Mouse (Mus musculus) forebrain, embryonic 16.5 days (tissue): Measurements from ENCODE around the gene H2al2a. TPM values are rescaled to one million over a fixed set of nuclear protein-coding genes. Genes with fewer than 3 reads are reported as not detected.

ENCODE experiments used
- ATAC-seq: fragments of 200-750 bp; cut with Nextera tagmentation; 2 replicates; pipeline ENCODE4 v1.8.0; 2017; ENCODE audit warnings: mild to moderate bottlenecking, moderate library complexity
- H3K27ac ChIP-seq: fragments of 300-500 bp; sonication (generic); 2 replicates; pipeline ENCODE4 v1.5.1; 2014; ENCODE audit warnings: low read length, control low read depth
- H3K27me3 ChIP-seq: fragments of 300-500 bp; sonication (generic); replicated peaks from 2 replicates; pipeline ENCODE4 v1.6.1; 2014; ENCODE audit warnings: low read length; ENCODE audit not compliant: control insufficient read depth, insufficient read depth
- H3K36me3 ChIP-seq: fragments of 300-500 bp; sonication (generic); 2 replicates; pipeline ENCODE4 v1.6.1; 2014; ENCODE audit not compliant: control insufficient read depth, insufficient read depth
- H3K4me1 ChIP-seq: fragments of 300-500 bp; sonication (generic); replicated peaks from 2 replicates; pipeline ENCODE4 v1.6.1; 2014; ENCODE audit warnings: low read length; ENCODE audit not compliant: control insufficient read depth, insufficient read depth
- H3K4me2 ChIP-seq: fragments of 300-500 bp; sonication (generic); 2 replicates; pipeline ENCODE4 v1.6.1; 2014; ENCODE audit warnings: mild to moderate bottlenecking, low read length, control low read depth
- H3K4me3 ChIP-seq: fragments of 300-500 bp; sonication (generic); replicated peaks from 2 replicates; pipeline ENCODE4 v1.5.1; 2014; ENCODE audit warnings: mild to moderate bottlenecking, low read length, control low read depth
- H3K9ac ChIP-seq: fragments of 300-500 bp; sonication (generic); replicated peaks from 2 replicates; pipeline ENCODE4 v1.6.1; 2014; ENCODE audit warnings: low read depth, low read length, control low read depth
- H3K9me3 ChIP-seq: fragments of 300-500 bp; sonication (generic); 2 replicates; pipeline ENCODE4 v1.6.1; 2016; ENCODE audit warnings: low read length; ENCODE audit not compliant: control insufficient read depth
- WGBS: fragments of 180-500 bp; shearing (Covaris S2); extraction: QIAGEN DNeasy Blood & Tissue Kit; methylation state at CpG from one replicate; pipeline ENCODE4 v1.1.7; 2014; 5-methylcytosine and 5-hydroxymethylcytosine counted together
- polyA plus RNA-seq: library from polyadenylated mRNA; unstranded; fragments of >200 nt; fragmentation: Nextera tagmentation; extraction: Ambion mirVana; gene quantifications from 2 replicates; pipeline ENCODE4 v1.2.1, GENCODE M21; 2015

H2al2a gene
- polyA plus RNA-seq, 1 experiment from 2014 or later = not detected

GRCm38 (mm10) chr2:18016639-18017038 is 19.9 kb upstream of the H2al2a start:
- H3K4me3 ChIP-seq = no peak overlapping the region
- no peak for ATAC-seq
- no peaks in the 10 kb centered on the region for H3K9me3 ChIP-seq
- WGBS = 96% methylated on average over 1 of the region's 1 CpGs
- H3K4me2 ChIP-seq = no peak overlapping the region
- no peaks in the 10 kb centered on the region for H3K27me3 ChIP-seq
- H3K27ac ChIP-seq = no peak overlapping the region
- no peaks in the 10 kb centered on the region for H3K36me3 ChIP-seq
- no peak overlapping the region for H3K9ac ChIP-seq
- no peaks in the 10 kb centered on the region for H3K4me1 ChIP-seq

DNA sequence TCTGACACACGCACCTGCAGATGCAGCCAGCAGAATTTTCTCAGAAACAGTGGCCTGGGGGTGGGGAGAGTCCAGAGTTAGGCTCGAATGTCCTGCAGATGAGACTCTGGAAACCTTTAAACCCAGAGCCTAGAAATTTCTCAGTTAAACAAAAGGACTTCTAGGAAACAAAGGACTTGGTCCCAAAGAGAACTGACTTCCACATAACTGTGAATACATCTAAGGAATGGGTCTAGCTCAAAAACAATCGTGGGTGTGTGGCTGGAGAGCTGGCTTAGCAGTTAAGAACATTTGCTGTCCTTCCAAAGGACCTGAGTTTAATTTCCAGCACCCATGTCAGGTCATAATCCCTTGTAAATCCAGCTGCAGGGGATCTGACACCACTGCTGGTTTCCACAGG is 18.8 kb upstream of the H2al2a start:
- 47% methylated on average over 3 of the region's 3 CpGs for WGBS
- Histone ChIP-seq H3K9me3 (no peaks in the 10 kb centered on the region), H3K4me3 (no peak overlapping the region), H3K4me1 (no peaks in the 10 kb centered on the region), H3K36me3 (no peaks in the 10 kb centered on the region), H3K27me3 (no peaks in the 10 kb centered on the region), H3K4me2 (no peak overlapping the region), H3K9ac (no peak overlapping the region), H3K27ac (no peak overlapping the region)
- no peak for ATAC-seq

DNA sequence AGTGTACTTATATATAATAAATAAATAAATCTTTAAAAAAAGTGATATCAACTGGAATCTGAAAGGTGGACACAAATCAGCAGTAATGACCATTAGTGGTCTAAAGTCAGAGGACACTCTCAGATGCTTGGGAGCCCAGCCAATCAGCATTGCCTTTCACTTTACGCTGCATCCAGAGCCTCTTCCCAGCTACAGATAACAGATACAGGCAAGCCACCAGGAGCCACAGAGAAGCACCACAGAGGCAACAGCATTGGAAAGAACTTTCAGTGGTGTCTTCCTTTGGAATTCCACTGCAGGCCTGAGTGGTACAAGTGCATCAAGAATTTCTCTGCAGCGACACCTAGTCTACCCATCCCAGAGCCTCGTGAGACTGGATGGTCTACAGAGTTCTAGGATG is 16.1 kb upstream of the H2al2a start:
- Histone ChIP-seq H3K9ac (no peak overlapping the region), H3K36me3 (no peaks in the 10 kb centered on the region), H3K4me1 (no peaks in the 10 kb centered on the region), H3K4me2 (no peak overlapping the region), H3K4me3 (no peak overlapping the region), H3K27me3 (no peaks in the 10 kb centered on the region), H3K27ac (no peak overlapping the region), H3K9me3 (no peaks in the 10 kb centered on the region)
- ATAC-seq = no peak
- 91% methylated on average over 3 of the region's 3 CpGs for WGBS

GRCm38 (mm10) chr2:18011226-18011625 is 14.5 kb upstream of the H2al2a start:
- 86% methylated on average over 6 of the region's 6 CpGs for WGBS
- ATAC-seq = peak; percentile 75

GRCm38 (mm10) chr2:18005137-18005536 is 8.4 kb upstream of the H2al2a start:
- Histone ChIP-seq H3K4me1 (no peaks in the 10 kb centered on the region), H3K4me2 (no peak overlapping the region), H3K27me3 (no peaks in the 10 kb centered on the region), H3K36me3 (no peaks in the 10 kb centered on the region), H3K27ac (no peak overlapping the region), H3K4me3 (no peak overlapping the region), H3K9me3 (no peaks in the 10 kb centered on the region), H3K9ac (no peak overlapping the region)
- 36% methylated on average over 8 of the region's 8 CpGs for WGBS
- no peak for ATAC-seq

More at GRCm38 (mm10) chr2:18011226-18011625, 14.5 kb upstream of the H2al2a start:
- Histone ChIP-seq H3K9ac (no peak overlapping the region), H3K27ac (no peak overlapping the region), H3K36me3 (no peaks in the 10 kb centered on the region), H3K4me1 (no peaks in the 10 kb centered on the region), H3K4me2 (no peak overlapping the region), H3K9me3 (no peaks in the 10 kb centered on the region), H3K27me3 (no peaks in the 10 kb centered on the region), H3K4me3 (no peak overlapping the region)

DNA sequence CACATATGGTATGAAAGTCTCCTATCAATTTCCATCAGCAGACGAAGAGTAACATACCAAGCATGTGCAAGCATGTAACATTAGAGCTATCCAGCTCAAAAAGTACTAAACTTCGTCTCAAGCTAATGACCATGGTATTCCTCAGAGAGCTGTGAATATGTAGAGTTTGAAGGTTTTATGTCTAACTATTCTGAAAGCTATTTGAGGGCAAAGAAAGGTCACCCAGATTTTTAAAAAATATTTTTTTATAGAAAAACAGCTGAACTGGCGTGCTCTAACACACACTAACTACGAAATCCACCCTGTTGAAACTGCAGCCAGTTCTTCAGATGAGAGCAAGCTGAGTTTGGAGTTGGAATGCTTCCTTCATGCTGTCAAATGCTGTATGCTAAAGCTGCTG is 7.5 kb upstream of the H2al2a start:
- Histone ChIP-seq H3K27ac (no peak overlapping the region), H3K4me3 (no peak overlapping the region), H3K4me1 (no peaks in the 10 kb centered on the region), H3K4me2 (no peak overlapping the region), H3K9ac (no peak overlapping the region), H3K36me3 (no peaks in the 10 kb centered on the region), H3K27me3 (no peaks in the 10 kb centered on the region), H3K9me3 (no peaks in the 10 kb centered on the region)
- 89% methylated on average over 4 of the region's 4 CpGs for WGBS
- no peak for ATAC-seq

- Histone ChIP-seq H3K9me3 (no peaks in the 10 kb centered on the region), H3K4me1 (no peaks in the 10 kb centered on the region), H3K27me3 (no peaks in the 10 kb centered on the region), H3K9ac (no peak overlapping the region), H3K4me2 (no peak overlapping the region), H3K27ac (no peak overlapping the region), H3K4me3 (no peak overlapping the region), H3K36me3 (no peaks in the 10 kb centered on the region)
- no peak for ATAC-seq
- 89% methylated on average over 3 of the region's 3 CpGs for WGBS
Observed at GRCm38 (mm10) chr2:18002306-18002705, 5.5 kb upstream of the H2al2a start.

- Histone ChIP-seq H3K27me3 (no peaks in the 10 kb centered on the region), H3K36me3 (no peaks in the 10 kb centered on the region), H3K9me3 (no peaks in the 10 kb centered on the region), H3K27ac (no peak overlapping the region), H3K4me1 (no peaks in the 10 kb centered on the region), H3K4me2 (no peak overlapping the region), H3K4me3 (no peak overlapping the region), H3K9ac (no peak overlapping the region)
- no peak for ATAC-seq
Observed at GRCm38 (mm10) chr2:17989562-17989961, 7.2 kb downstream of the H2al2a start.

- Histone ChIP-seq H3K36me3 (no peaks in the 10 kb centered on the region), H3K27ac (no peak overlapping the region), H3K4me1 (no peaks in the 10 kb centered on the region), H3K9ac (no peak overlapping the region), H3K27me3 (no peaks in the 10 kb centered on the region), H3K4me3 (no peak overlapping the region), H3K9me3 (no peaks in the 10 kb centered on the region), H3K4me2 (no peak overlapping the region)
- no peak for ATAC-seq
- 41% methylated on average over 3 of the region's 3 CpGs for WGBS
Observed at GRCm38 (mm10) chr2:17989115-17989514, 7.6 kb downstream of the H2al2a start.

DNA sequence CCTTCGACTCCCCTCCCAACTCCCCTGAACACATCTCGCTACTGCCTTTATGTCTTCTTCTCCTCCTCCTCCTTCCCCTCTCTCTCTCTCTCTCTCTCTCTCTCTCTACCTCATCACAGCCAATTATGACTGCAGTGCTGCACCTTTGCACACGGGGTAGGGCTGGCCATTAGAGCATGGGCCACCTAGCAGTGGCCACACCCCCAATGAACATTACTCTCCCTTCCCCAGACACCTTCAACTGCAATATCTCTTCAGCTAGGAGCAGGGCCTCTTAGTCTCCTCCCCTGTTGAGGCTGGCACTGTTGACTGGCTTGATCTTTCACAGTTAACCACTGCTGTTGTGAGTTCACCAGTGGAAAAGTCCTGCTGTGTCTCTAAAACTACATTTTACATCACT is 10.1 kb downstream of the H2al2a start:
- H3K4me3 ChIP-seq = no peak overlapping the region
- H3K27me3 ChIP-seq = no peaks in the 10 kb centered on the region
- H3K9me3 ChIP-seq = no peaks in the 10 kb centered on the region
- no peaks in the 10 kb centered on the region for H3K4me1 ChIP-seq
- no peak for ATAC-seq
- no peaks in the 10 kb centered on the region for H3K36me3 ChIP-seq
- H3K4me2 ChIP-seq = no peak overlapping the region
- 87% methylated on average over 3 of the region's 3 CpGs for WGBS
- no peak overlapping the region for H3K27ac ChIP-seq
- H3K9ac ChIP-seq = no peak overlapping the region
